Mouse (Mus musculus) gastrocnemius, postnatal 25 days (tissue): ENCODE data around the gene Ppil4. TPM values are rescaled to one million over a fixed set of nuclear protein-coding genes. Genes with fewer than 3 reads are reported as not detected.
"Not testable (repeated sequence)": the region's sequence is repeated elsewhere in the genome, so short reads cannot be mapped to it uniquely, and the experiment has no call there.

Experiments
- DNase-seq: peaks from one replicate; pipeline ENCODE4 v3.0.0; 2022
- long read RNA-seq, 2 experiments: library from polyadenylated mRNA; stranded (forward); transcript quantifications; one replicate each; pipeline ENCODE4 v2.0.0; 2021
- total RNA-seq, 2 experiments: library from RNA; stranded (reverse); gene quantifications; 1 replicate in 1 of 2; 2 replicates in 1 of 2; pipeline ENCODE4 v1.2.3; 2021

The Ppil4 gene
- total RNA-seq = 10 to 100 TPM; 10.2 to 10.5 TPM
- long read RNA-seq, experiment 1, transcript Ppil4-201 (13 exons, 3,471 nt) = major isoform, 5 of 11 reads
- long read RNA-seq, experiment 1, partial matches to known transcripts = 3 of 11 reads
- long read RNA-seq, experiment 1, other reads (novel, unspliced or antisense) = 3 of 11 reads
- long read RNA-seq, experiment 2, transcript Ppil4-201 (13 exons, 3,471 nt) = major isoform, 14 of 22 reads
- long read RNA-seq, experiment 2, partial matches to known transcripts = 3 of 22 reads
- long read RNA-seq, experiment 2, other reads (novel, unspliced or antisense) = 5 of 22 reads

GRCm38 (mm10) chr10:7792751-7793385 lies at the start of gene Ppil4, which contains the start of gene Ginm1:
TSS of gene Ppil4 (plus strand) at chr10:7792891.
TSS of gene Ginm1 (minus strand) at chr10:7792824.
- DNase-seq = peak; percentile 86

- not testable (repeated sequence) for DNase-seq
Measured at GRCm38 (mm10) chr10:7745528-7745927, 47.2 kb upstream of the Ppil4 start.

- DNase-seq = no peak
Measured at GRCm38 (mm10) chr10:7748752-7749151, 43.9 kb upstream of the Ppil4 start.

- no peak for DNase-seq
Measured at GRCm38 (mm10) chr10:7757544-7757943, 35.1 kb upstream of the Ppil4 start.

- no peak for DNase-seq
Measured at GRCm38 (mm10) chr10:7772346-7772745, 20.3 kb upstream of the Ppil4 start.

GRCm38 (mm10) chr10:7772769-7773168 lies 19.9 kb upstream of the Ppil4 start:
- DNase-seq = no peak

GRCm38 (mm10) chr10:7775421-7775820 lies 17.3 kb upstream of the Ppil4 start:
- peak; percentile 66 for DNase-seq

- no peak for DNase-seq
Measured at GRCm38 (mm10) chr10:7778361-7778760, 14.3 kb upstream of the Ppil4 start.

GRCm38 (mm10) chr10:7779751-7780237 lies 12.9 kb upstream of the Ppil4 start:
- DNase-seq = no peak

- DNase-seq = peak; percentile 94
Measured at GRCm38 (mm10) chr10:7780238-7781176, 12.2 kb upstream of the Ppil4 start.

- no peak for DNase-seq
Measured at GRCm38 (mm10) chr10:7781214-7781613, 11.5 kb upstream of the Ppil4 start.

- DNase-seq = no peak
Measured at GRCm38 (mm10) chr10:7787319-7787718, 5.4 kb upstream of the Ppil4 start.

GRCm38 (mm10) chr10:7792254-7792750 lies 389 bp upstream of the Ppil4 start:
- DNase-seq = no peak

- no peak for DNase-seq
Measured at GRCm38 (mm10) chr10:7801258-7801657, 8.6 kb downstream of the Ppil4 start.

- no peak for DNase-seq
Measured at GRCm38 (mm10) chr10:7802519-7803140, 9.9 kb downstream of the Ppil4 start.

- no peak for DNase-seq
Measured at GRCm38 (mm10) chr10:7809937-7810336, 17.2 kb downstream of the Ppil4 start.

GRCm38 (mm10) chr10:7816476-7816875 lies 23.8 kb downstream of the Ppil4 start:
- no peak for DNase-seq

- no peak for DNase-seq
Measured at GRCm38 (mm10) chr10:7818676-7819075, 26.0 kb downstream of the Ppil4 start.

GRCm38 (mm10) chr10:7819156-7819555 lies 26.5 kb downstream of the Ppil4 start:
- DNase-seq = no peak

GRCm38 (mm10) chr10:7819603-7820002 lies 26.9 kb downstream of the Ppil4 start:
- no peak for DNase-seq

- DNase-seq = no peak
Measured at GRCm38 (mm10) chr10:7820171-7820570, 27.5 kb downstream of the Ppil4 start.

- DNase-seq = no peak
Measured at GRCm38 (mm10) chr10:7821981-7822380, 29.3 kb downstream of the Ppil4 start.
